Mouse (Mus musculus): ENCODE data around the gene Kcnc2. TPM values are rescaled to one million over a fixed set of nuclear protein-coding genes. Genes with fewer than 3 reads are reported as not detected.

Kcnc2 gene
- polyA plus RNA-seq, 1 experiment, result 0.12 TPM

- Histone ChIP-seq H3K27me3 (ENCODE audit: control insufficient read depth, insufficient read depth, low read length, poor library complexity, severe bottlenecking) (no peaks in the 10 kb centered on the region), H3K4me3 (ENCODE audit: low read depth, low read length) (no peak overlapping the region), H3K36me3 (ENCODE audit: control insufficient read depth, insufficient read depth, low read length, poor library complexity, severe bottlenecking) (no peaks in the 10 kb centered on the region), H3K27ac (ENCODE audit: insufficient read depth, low read length) (no peak overlapping the region), H3K9ac (ENCODE audit: low read depth, poor library complexity, severe bottlenecking) (no peak overlapping the region), H3K9me3 (replicated peaks; ENCODE audit: control insufficient read depth, insufficient read depth, low read length, poor library complexity, severe bottlenecking) (no peaks in the 10 kb centered on the region), H3K4me1 (ENCODE audit: control insufficient read depth, insufficient read depth, low read length) (no peaks in the 10 kb centered on the region)
- TF ChIP-seq CTCF (IDR thresholded peaks at IDR 0.05; ENCODE audit: low read depth, low read length), result no peak
These were observed 106.2 kb downstream of the Kcnc2 start for GRCm38 (mm10) chr10:112377163-112377562.

GRCm38 (mm10) chr10:112378465-112378864 is 107.5 kb downstream of the Kcnc2 start:
- Histone ChIP-seq H3K27me3 (ENCODE audit: control insufficient read depth, insufficient read depth, low read length, poor library complexity, severe bottlenecking) (no peaks in the 10 kb centered on the region), H3K4me1 (ENCODE audit: control insufficient read depth, insufficient read depth, low read length) (peaks cover 3% of the 10 kb centered on the region), H3K9ac (ENCODE audit: low read depth, poor library complexity, severe bottlenecking) (no peak overlapping the region), H3K4me3 (ENCODE audit: low read depth, low read length) (no peak overlapping the region), H3K9me3 (replicated peaks; ENCODE audit: control insufficient read depth, insufficient read depth, low read length, poor library complexity, severe bottlenecking) (no peaks in the 10 kb centered on the region), H3K27ac (ENCODE audit: insufficient read depth, low read length) (no peak overlapping the region), H3K36me3 (ENCODE audit: control insufficient read depth, insufficient read depth, low read length, poor library complexity, severe bottlenecking) (no peaks in the 10 kb centered on the region)
- no peak for TF ChIP-seq POLR2A (IDR thresholded peaks at IDR 0.05; ENCODE audit: insufficient read depth, low read length)
- TF ChIP-seq CTCF (IDR thresholded peaks at IDR 0.05; ENCODE audit: low read depth, low read length), result no peak
- no peak for TF ChIP-seq EP300 (IDR thresholded peaks at IDR 0.05; ENCODE audit: insufficient read depth, low read depth, low read length)

GRCm38 (mm10) chr10:112380590-112380989 is 109.7 kb downstream of the Kcnc2 start:
- Histone ChIP-seq H3K4me1 (ENCODE audit: control insufficient read depth, insufficient read depth, low read length) (peaks cover 3% of the 10 kb centered on the region), H3K36me3 (ENCODE audit: control insufficient read depth, insufficient read depth, low read length, poor library complexity, severe bottlenecking) (no peaks in the 10 kb centered on the region), H3K27me3 (ENCODE audit: control insufficient read depth, insufficient read depth, low read length, poor library complexity, severe bottlenecking) (no peaks in the 10 kb centered on the region), H3K4me3 (ENCODE audit: low read depth, low read length) (no peak overlapping the region), H3K27ac (ENCODE audit: insufficient read depth, low read length) (no peak overlapping the region), H3K9me3 (replicated peaks; ENCODE audit: control insufficient read depth, insufficient read depth, low read length, poor library complexity, severe bottlenecking) (no peaks in the 10 kb centered on the region), H3K9ac (ENCODE audit: low read depth, poor library complexity, severe bottlenecking) (no peak overlapping the region)
- TF ChIP-seq POLR2A (IDR thresholded peaks at IDR 0.05; ENCODE audit: insufficient read depth, low read length) (no peak), EP300 (IDR thresholded peaks at IDR 0.05; ENCODE audit: insufficient read depth, low read depth, low read length) (no peak), CTCF (IDR thresholded peaks at IDR 0.05; ENCODE audit: low read depth, low read length) (no peak)

GRCm38 (mm10) chr10:112394399-112394970 is 123.6 kb downstream of the Kcnc2 start:
- no peak overlapping the region for H3K27ac ChIP-seq (ENCODE audit: insufficient read depth, low read length)

GRCm38 (mm10) chr10:112397194-112397593 is 126.3 kb downstream of the Kcnc2 start:
- Histone ChIP-seq H3K4me1 (ENCODE audit: control insufficient read depth, insufficient read depth, low read length) (no peaks in the 10 kb centered on the region), H3K9me3 (replicated peaks; ENCODE audit: control insufficient read depth, insufficient read depth, low read length, poor library complexity, severe bottlenecking) (no peaks in the 10 kb centered on the region), H3K36me3 (ENCODE audit: control insufficient read depth, insufficient read depth, low read length, poor library complexity, severe bottlenecking) (no peaks in the 10 kb centered on the region), H3K9ac (ENCODE audit: low read depth, poor library complexity, severe bottlenecking) (no peak overlapping the region), H3K27me3 (ENCODE audit: control insufficient read depth, insufficient read depth, low read length, poor library complexity, severe bottlenecking) (no peaks in the 10 kb centered on the region), H3K4me3 (ENCODE audit: low read depth, low read length) (no peak overlapping the region), H3K27ac (ENCODE audit: insufficient read depth, low read length) (no peak overlapping the region)
- peak; percentile 24 for TF ChIP-seq CTCF (IDR thresholded peaks at IDR 0.05; ENCODE audit: low read depth, low read length)
- TF ChIP-seq POLR2A (IDR thresholded peaks at IDR 0.05; ENCODE audit: insufficient read depth, low read length), result no peak

More at GRCm38 (mm10) chr10:112394399-112394970, 123.6 kb downstream of the Kcnc2 start:
- TF ChIP-seq POLR2A (IDR thresholded peaks at IDR 0.05; ENCODE audit: insufficient read depth, low read length) (no peak), CTCF (IDR thresholded peaks at IDR 0.05; ENCODE audit: low read depth, low read length) (no peak), EP300 (IDR thresholded peaks at IDR 0.05; ENCODE audit: insufficient read depth, low read depth, low read length) (no peak)
- H3K9ac ChIP-seq (ENCODE audit: low read depth, poor library complexity, severe bottlenecking), result no peak overlapping the region
- no peaks in the 10 kb centered on the region for H3K36me3 ChIP-seq (ENCODE audit: control insufficient read depth, insufficient read depth, low read length, poor library complexity, severe bottlenecking)
- H3K4me3 ChIP-seq (ENCODE audit: low read depth, low read length), result no peak overlapping the region
- no peaks in the 10 kb centered on the region for H3K9me3 ChIP-seq (replicated peaks; ENCODE audit: control insufficient read depth, insufficient read depth, low read length, poor library complexity, severe bottlenecking)
- H3K4me1 ChIP-seq (ENCODE audit: control insufficient read depth, insufficient read depth, low read length), result no peaks in the 10 kb centered on the region
- H3K27me3 ChIP-seq (ENCODE audit: control insufficient read depth, insufficient read depth, low read length, poor library complexity, severe bottlenecking), result no peaks in the 10 kb centered on the region

- H3K27me3 ChIP-seq (ENCODE audit: control insufficient read depth, insufficient read depth, low read length, poor library complexity, severe bottlenecking), result no peaks in the 10 kb centered on the region
- no peak overlapping the region; the same call in 1 of the 2 replicates for H3K27ac ChIP-seq (ENCODE audit: insufficient read depth, low read length)
- TF ChIP-seq CTCF (IDR thresholded peaks at IDR 0.05; ENCODE audit: low read depth, low read length) (no peak), EP300 (IDR thresholded peaks at IDR 0.05; ENCODE audit: insufficient read depth, low read depth, low read length) (no peak)
- no peaks in the 10 kb centered on the region for H3K36me3 ChIP-seq (ENCODE audit: control insufficient read depth, insufficient read depth, low read length, poor library complexity, severe bottlenecking)
- H3K4me3 ChIP-seq (ENCODE audit: low read depth, low read length), result no peak overlapping the region
- H3K9me3 ChIP-seq (replicated peaks; ENCODE audit: control insufficient read depth, insufficient read depth, low read length, poor library complexity, severe bottlenecking), result no peaks in the 10 kb centered on the region
- H3K4me1 ChIP-seq (ENCODE audit: control insufficient read depth, insufficient read depth, low read length), result no peaks in the 10 kb centered on the region
- no peak overlapping the region for H3K9ac ChIP-seq (ENCODE audit: low read depth, poor library complexity, severe bottlenecking)
These were observed 129.9 kb downstream of the Kcnc2 start for GRCm38 (mm10) chr10:112400591-112401404.
